Mouse (Mus musculus) CH12.LX (cell line): ENCODE data around the gene Cdh6. TPM values are rescaled to one million over a fixed set of nuclear protein-coding genes. Genes with fewer than 3 reads are reported as not detected.

Experiments
- DNase-seq: peaks from one replicate; pipeline ENCODE4 v3.0.0-alpha.2; 2013; ENCODE audit errors: extremely low read depth
- H3K27ac ChIP-seq: 2 replicates; pipeline ENCODE4 v1.5.1; 2012; ENCODE audit warnings: low read depth, mild to moderate bottlenecking, control low read depth, moderate library complexity; ENCODE audit not compliant: insufficient read depth
- H3K27me3 ChIP-seq: replicated peaks from 2 replicates; pipeline ENCODE3; 2012; ENCODE audit warnings: inconsistent platforms
- H3K36me3 ChIP-seq, 2 experiments: replicated peaks in 1 of 2; 2 replicates each; pipeline versions ENCODE3 to v1.6.1; 2012; ENCODE audit warnings: inconsistent platforms in 1 of 2, low read length in 1 of 2, mild to moderate bottlenecking in 1 of 2, mixed read lengths in 1 of 2, moderate library complexity in 1 of 2; ENCODE audit not compliant: control insufficient read depth in 1 of 2, insufficient read depth in 1 of 2
- H3K4me1 ChIP-seq, 2 experiments: 2 replicates each; pipeline ENCODE4 v1.6.1; 2012; ENCODE audit warnings: inconsistent platforms in 1 of 2, moderate library complexity in 1 of 2; ENCODE audit not compliant: insufficient read depth in 2 of 2, control insufficient read depth in 1 of 2
- H3K4me2 ChIP-seq: 2 replicates; pipeline ENCODE4 v1.6.1; 2012; ENCODE audit warnings: low read depth, mild to moderate bottlenecking, control low read depth; ENCODE audit not compliant: poor library complexity, insufficient read depth, severe bottlenecking
- H3K4me3 ChIP-seq, 3 experiments: fragments of 150-350 bp in 1 of 3; sonication (generic) in 1 of 3; replicated peaks in 1 of 3; 2 replicates each; pipeline versions ENCODE3 to v1.5.1; 2011 to 2012; ENCODE audit warnings: low read depth in 2 of 3, low read length in 2 of 3, mild to moderate bottlenecking in 2 of 3, moderate library complexity in 2 of 3, control low read depth in 1 of 3, improper control_type of control experiment in 1 of 3, inconsistent platforms in 1 of 3, mixed read lengths in 1 of 3; ENCODE audit not compliant: poor library complexity in 1 of 3
- H3K79me2 ChIP-seq: replicated peaks from 2 replicates; pipeline ENCODE4 v1.6.1; 2012; ENCODE audit warnings: mild to moderate bottlenecking, moderate library complexity; ENCODE audit not compliant: control insufficient read depth, poor library complexity, insufficient read depth, severe bottlenecking; ENCODE audit errors: extremely low read depth
- H3K9ac ChIP-seq: 2 replicates; pipeline ENCODE4 v1.6.1; 2012; ENCODE audit warnings: low read depth, mild to moderate bottlenecking, control low read depth, moderate library complexity; ENCODE audit not compliant: insufficient read depth
- H3K9me3 ChIP-seq: replicated peaks from 2 replicates; pipeline ENCODE3; 2012; ENCODE audit warnings: low read length, inconsistent platforms, mixed read lengths
- BHLHE40 ChIP-seq: IDR thresholded peaks from 2 replicates; pipeline ENCODE4 v1.6.1; 2011; ENCODE audit warnings: mild to moderate bottlenecking, low read depth, low read length, improper control_type of control experiment
- CHD2 ChIP-seq: IDR thresholded peaks from 2 replicates; pipeline ENCODE4 v1.6.1; 2011; ENCODE audit warnings: low read length, improper control_type of control experiment
- CTCF ChIP-seq, 2 experiments: IDR thresholded peaks in 1 of 2; conservative IDR thresholded peaks in 1 of 2; 2 replicates each; pipeline ENCODE4 v1.5.1; 2011 to 2012; ENCODE audit warnings: low read depth in 2 of 2, low read length in 2 of 2, improper control_type of control experiment in 1 of 2, inconsistent platforms in 1 of 2, mild to moderate bottlenecking in 1 of 2, moderate library complexity in 1 of 2
- E2F4 ChIP-seq: IDR thresholded peaks from 2 replicates; pipeline ENCODE4 v1.6.1; 2011; ENCODE audit warnings: low read depth, low read length, improper control_type of control experiment; ENCODE audit not compliant: insufficient replicate concordance
- EP300 ChIP-seq: IDR thresholded peaks from 2 replicates; pipeline ENCODE4 v1.6.1; 2011; ENCODE audit warnings: low read length, improper control_type of control experiment
- ETS1 ChIP-seq: conservative IDR thresholded peaks from 2 replicates; pipeline ENCODE4 v1.6.1; 2012; ENCODE audit warnings: low read depth, mild to moderate bottlenecking, inconsistent platforms, low read length, improper control_type of control experiment, moderate library complexity
- GABPA ChIP-seq: IDR thresholded peaks from 2 replicates; pipeline ENCODE4 v1.6.1; 2012; ENCODE audit warnings: low read depth, low read length, improper control_type of control experiment, inconsistent platforms; ENCODE audit not compliant: insufficient replicate concordance
- HCFC1 ChIP-seq: IDR thresholded peaks from 2 replicates; pipeline ENCODE4 v1.6.1; 2012; ENCODE audit warnings: low read depth, mild to moderate bottlenecking, inconsistent platforms, low read length, improper control_type of control experiment
- IRF4 ChIP-seq: IDR thresholded peaks from 2 replicates; pipeline ENCODE4 v1.6.1; 2014; ENCODE audit warnings: low read depth, mild to moderate bottlenecking, inconsistent platforms, low read length, improper control_type of control experiment
- JUN ChIP-seq: IDR thresholded peaks from 2 replicates; pipeline ENCODE4 v1.6.1; 2011; ENCODE audit warnings: low read depth, mild to moderate bottlenecking, low read length, improper control_type of control experiment, moderate library complexity; ENCODE audit not compliant: insufficient read depth
- JUND ChIP-seq: conservative IDR thresholded peaks from 2 replicates; pipeline ENCODE4 v1.6.1; 2011; ENCODE audit warnings: low read depth, low read length, improper control_type of control experiment
- KAT2A ChIP-seq: IDR thresholded peaks from 2 replicates; pipeline ENCODE4 v1.6.1; 2012; ENCODE audit warnings: low read length, improper control_type of control experiment, inconsistent platforms; ENCODE audit not compliant: insufficient replicate concordance
- MAFK ChIP-seq: IDR thresholded peaks from 2 replicates; pipeline ENCODE4 v1.6.1; 2011; ENCODE audit warnings: low read length, improper control_type of control experiment; ENCODE audit not compliant: insufficient replicate concordance
- MAX ChIP-seq: IDR thresholded peaks from 2 replicates; pipeline ENCODE4 v1.6.1; 2011; ENCODE audit warnings: low read length, improper control_type of control experiment
- MEF2A ChIP-seq: IDR thresholded peaks from 2 replicates; pipeline ENCODE4 v1.6.1; 2014; ENCODE audit warnings: low read depth, mild to moderate bottlenecking, inconsistent platforms, low read length, improper control_type of control experiment, borderline replicate concordance
- MXI1 ChIP-seq: IDR thresholded peaks from 2 replicates; pipeline ENCODE4 v1.6.1; 2011; ENCODE audit warnings: mild to moderate bottlenecking, low read depth, low read length, improper control_type of control experiment
- NELFE ChIP-seq: IDR thresholded peaks from 2 replicates; pipeline ENCODE4 v1.6.1; 2011; ENCODE audit warnings: low read depth, low read length, improper control_type of control experiment
- PAX5 ChIP-seq: IDR thresholded peaks from 2 replicates; pipeline ENCODE4 v1.6.1; 2012; ENCODE audit warnings: low read length, inconsistent platforms, mixed read lengths
- RAD21 ChIP-seq: IDR thresholded peaks from 2 replicates; pipeline ENCODE4 v1.6.1; 2011; ENCODE audit warnings: low read depth, mild to moderate bottlenecking, low read length, improper control_type of control experiment, moderate library complexity
- SIN3A ChIP-seq: IDR thresholded peaks from 2 replicates; pipeline ENCODE4 v1.6.1; 2012; ENCODE audit warnings: low read length, improper control_type of control experiment, inconsistent platforms
- TBP ChIP-seq: conservative IDR thresholded peaks from 2 replicates; pipeline ENCODE4 v1.6.1; 2011; ENCODE audit warnings: low read depth, low read length, improper control_type of control experiment
- TCF12 ChIP-seq: IDR thresholded peaks from 2 replicates; pipeline ENCODE4 v1.6.1; 2014; ENCODE audit warnings: low read depth, mild to moderate bottlenecking, inconsistent platforms, low read length, improper control_type of control experiment
- USF2 ChIP-seq: conservative IDR thresholded peaks from 2 replicates; pipeline ENCODE4 v1.6.1; 2011; ENCODE audit warnings: low read depth, low read length, improper control_type of control experiment
- ZMIZ1 ChIP-seq: IDR thresholded peaks from 2 replicates; pipeline ENCODE4 v1.6.1; 2012; ENCODE audit warnings: low read depth, mild to moderate bottlenecking, inconsistent platforms, low read length, improper control_type of control experiment
- ZNF384 ChIP-seq: IDR thresholded peaks from 2 replicates; pipeline ENCODE4 v1.6.1; 2012; ENCODE audit warnings: low read depth, low read length, improper control_type of control experiment, inconsistent platforms
- dilution Hi-C: fragments of 300-500 bp; cut with MboI; formaldehyde crosslinking; loops from 2 replicates; pipeline ENCODE4 v1.14.3; 2020; ENCODE audit warnings: low sequenced_read_pairs; ENCODE audit not compliant: extremely low pct_unique_long_range_greater_than_20kb, extremely low pct_ligation_motif_present
- in situ Hi-C: fragments of 300-500 bp; cut with MboI; formaldehyde crosslinking; loops from 3 replicates; pipeline ENCODE4 v1.14.3; 2019; ENCODE audit warnings: low sequenced_read_pairs, low pct_ligation_motif_present, low pct_unique_long_range_greater_than_20kb, mixed read lengths
- polyA plus RNA-seq: library from polyadenylated mRNA; unstranded; fragments of >175 nt; gene quantifications from 2 replicates; pipeline ENCODE4 v1.2.1, GENCODE M21; 2012; ENCODE audit warnings: low read depth; ENCODE audit not compliant: insufficient read length
- total RNA-seq, 2 experiments: library from RNA; depleted of rRNA; stranded (reverse); fragments of 300-350 nt in 1 of 2; fragments of >200 nt in 1 of 2; gene quantifications; 2 replicates each; pipeline ENCODE4 v1.2.3; 2012 to 2014

Cdh6 gene
- total and polyA plus RNA-seq, 3 experiments: under 0.01 to 0.13 TPM; not detected in 1

- Histone ChIP-seq H3K27me3 (no peaks in the 10 kb centered on the region), H3K4me3 (peak overlapping the region in 1 of 3 experiments; percentile 19), H3K9ac (no peak overlapping the region), H3K27ac (0 out of 2 replicates have a peak overlapping the region, but pooled peaks have one; percentile 2), H3K9me3 (no peaks in the 10 kb centered on the region), H3K79me2 (no peaks in the 10 kb centered on the region), H3K4me2 (no peak overlapping the region), H3K4me1 (peaks cover 5 to 32% of the 10 kb centered on the region in 2 experiments), H3K36me3 (no peaks in the 10 kb centered on the region)
- DNase-seq: no peak
- TF ChIP-seq RAD21 (no peak), USF2 (no peak), NELFE (no peak), JUN (no peak), SIN3A (no peak), ZNF384 (no peak), MEF2A (no peak), MXI1 (no peak), TCF12 (no peak), TBP (no peak), E2F4 (no peak), MAX (no peak)
- in situ Hi-C loops: no loop called here
- dilution Hi-C loops: no loop called here
Observed at GRCm38 (mm10) chr15:13095406-13095805, 78.1 kb downstream of the Cdh6 start.

GRCm38 (mm10) chr15:13094881-13095256 is 78.6 kb downstream of the Cdh6 start:
- TF ChIP-seq MEF2A (peak; percentile 100), JUN (peak; percentile 91), TBP (0 out of 2 replicates have a peak, but pooled peaks have one; percentile 40), CTCF (conservative IDR thresholded peaks at IDR 0.05 in 1 of 2, IDR thresholded peaks at IDR 0.05 in 1 of 2; ENCODE audit: low read depth in 2 of 2, low read length in 2 of 2) (no peak), EP300 (peak; percentile 75), MAFK (0 out of 2 replicates have a peak, but pooled peaks have one; percentile 44), ZNF384 (no peak), KAT2A (no peak), CHD2 (0 out of 2 replicates have a peak, but pooled peaks have one; percentile 62), BHLHE40 (peak; percentile 73), PAX5 (no peak), ETS1 (peak; percentile 77), ZMIZ1 (no peak), HCFC1 (no peak), IRF4 (peak; percentile 96), JUND (peak; percentile 94), E2F4 (no peak; the same call in 1 of the 2 replicates), GABPA (no peak), MXI1 (0 out of 2 replicates have a peak, but pooled peaks have one; percentile 18), TCF12 (peak; percentile 61), MAX (peak; percentile 66; the same call in 1 of the 2 replicates), SIN3A (peak; percentile 56)
- Histone ChIP-seq H3K36me3 (no peaks in the 10 kb centered on the region), H3K79me2 (no peaks in the 10 kb centered on the region), H3K4me1 (peaks cover 5 to 38% of the 10 kb centered on the region in 2 experiments), H3K27ac (peak overlapping the region; percentile 16; the same call in 1 of the 2 replicates), H3K4me3 (no peak overlapping the region), H3K4me2 (peak overlapping the region; percentile 25; the same call in 1 of the 2 replicates), H3K9me3 (no peaks in the 10 kb centered on the region), H3K9ac (no peak overlapping the region), H3K27me3 (no peaks in the 10 kb centered on the region)
- dilution Hi-C loops: no loop called here
- DNase-seq: peak; percentile 96
- in situ Hi-C loops: no loop called here
